Mouse (Mus musculus) spleen, postnatal 0 days (tissue): ENCODE data around the gene Ercc6l2. TPM values are rescaled to one million over a fixed set of nuclear protein-coding genes. Genes with fewer than 3 reads are reported as not detected.

Experiments used
- polyA plus RNA-seq: library from polyadenylated mRNA; unstranded; fragments of >200 nt; fragmentation: Nextera tagmentation; extraction: Ambion mirVana; gene quantifications from 2 replicates; pipeline ENCODE4 v1.2.1, GENCODE M21; 2015

The Ercc6l2 gene
- polyA plus RNA-seq: 8.2 and 9.6 TPM in 2 replicates

DNA sequence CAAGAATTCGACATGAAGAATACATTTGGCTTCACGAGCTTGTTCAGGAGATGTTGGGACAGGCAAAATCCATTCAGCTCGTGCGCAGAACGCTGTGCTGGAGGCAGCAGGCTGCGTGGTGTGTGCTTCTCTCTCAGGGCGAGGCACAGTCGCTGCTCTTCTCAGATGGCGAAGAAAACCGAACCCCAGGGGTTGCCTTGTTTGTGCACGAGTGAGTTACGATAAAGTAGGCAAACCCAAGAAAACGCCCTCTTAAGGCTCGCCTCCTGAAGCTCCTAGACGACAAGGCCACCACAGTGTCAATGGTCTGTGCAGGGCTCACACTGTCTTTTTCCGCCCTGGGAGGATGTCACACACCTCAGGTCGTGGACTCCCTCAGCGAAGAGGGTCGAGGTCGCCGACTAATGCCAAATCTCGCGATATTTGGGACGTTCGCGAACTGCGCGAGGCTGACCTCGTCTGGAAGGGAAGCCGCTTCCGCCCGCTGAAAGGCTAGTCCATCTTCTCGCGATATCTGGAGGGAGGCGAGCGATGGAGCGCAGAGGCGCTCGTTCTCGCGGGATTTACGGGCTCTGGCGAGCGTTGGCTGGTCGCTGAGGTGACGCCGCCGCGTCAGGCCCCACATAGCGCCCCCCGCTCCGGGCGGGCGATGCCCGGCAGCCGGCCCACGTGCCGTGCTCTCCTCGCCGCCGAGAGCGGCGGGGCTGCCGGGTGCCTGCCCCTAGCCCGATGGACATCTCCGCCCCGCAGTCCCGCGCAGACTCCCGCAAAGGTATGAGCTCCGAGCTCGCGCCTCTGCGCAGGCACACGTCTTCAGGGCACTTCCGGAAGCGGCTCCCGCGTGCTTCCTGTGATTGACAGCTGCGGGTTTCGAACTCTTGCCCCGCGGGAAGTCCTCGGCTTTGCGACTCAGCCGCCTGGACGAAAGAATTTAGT lies at the start of gene Ercc6l2:
TSS of gene Ercc6l2 (plus strand) at position 495 of the 936 bp plus-strand sequence.

Other genes starting within 250 kb of the Ercc6l2 start
- gene Ptch1, start 241.6 kb upstream of the Ercc6l2 start, polyA plus RNA-seq: 6.3 and 8.6 TPM in 2 replicates